Mouse (Mus musculus) bone marrow macrophage, adult 2 months (primary cell): ENCODE measurements around the gene Mphosph10. TPM values are rescaled to one million over a fixed set of nuclear protein-coding genes. Genes with fewer than 3 reads are reported as not detected.

Source experiments
- H3K27ac ChIP-seq: 2 replicates; pipeline ENCODE4 v1.5.1; 2012; ENCODE audit warnings: low read depth, low read length; ENCODE audit not compliant: insufficient read depth
- H3K4me1 ChIP-seq: 2 replicates; pipeline ENCODE4 v1.6.1; 2012; ENCODE audit warnings: low read length; ENCODE audit not compliant: control insufficient read depth, insufficient read depth
- H3K4me3 ChIP-seq: 2 replicates; pipeline ENCODE4 v1.5.1; 2012; ENCODE audit warnings: mild to moderate bottlenecking, low read length, moderate library complexity; ENCODE audit not compliant: insufficient read depth
- CTCF ChIP-seq: IDR thresholded peaks from 2 replicates; pipeline ENCODE4 v1.5.1; 2012; ENCODE audit warnings: low read depth, mild to moderate bottlenecking, low read length, moderate library complexity
- POLR2A ChIP-seq: IDR thresholded peaks from 2 replicates; pipeline ENCODE4 v1.6.1; 2012; ENCODE audit warnings: mild to moderate bottlenecking, low read depth, low read length, borderline replicate concordance
- polyA plus RNA-seq: library from polyadenylated mRNA; stranded (reverse); fragments of >200 nt; gene quantifications from 2 replicates; pipeline ENCODE4 v1.2.4, GENCODE M21; 2012; ENCODE audit not compliant: missing spikeins, insufficient read depth, insufficient read length

Mphosph10 gene
- polyA plus RNA-seq, 1 experiment = 20.0 TPM

DNA sequence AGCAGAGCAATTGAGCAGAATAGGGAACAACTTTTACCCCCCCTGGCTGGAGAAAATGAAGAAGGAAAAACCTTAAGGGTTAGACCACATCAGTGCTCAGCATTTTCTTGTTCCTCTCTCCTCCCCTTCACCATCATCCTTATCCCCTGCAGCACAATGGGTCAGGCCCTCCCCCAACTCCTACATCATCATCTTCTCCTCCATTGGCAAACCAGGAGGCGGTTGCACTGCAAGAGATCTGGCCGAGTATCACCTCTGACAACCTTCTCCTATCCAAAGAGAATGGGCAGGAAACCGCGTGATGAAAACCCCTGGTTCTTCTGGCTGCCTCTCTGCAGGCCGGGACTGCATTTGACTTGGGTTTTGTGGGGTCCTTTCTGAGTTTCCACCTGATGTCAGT is 35.4 kb downstream of the Mphosph10 start:
- 0 out of 2 replicates have a peak, but pooled peaks have one; percentile 9 for TF ChIP-seq CTCF
- TF ChIP-seq POLR2A = no peak
- no peak overlapping the region for H3K4me3 ChIP-seq
- H3K4me1 ChIP-seq = peaks cover 31% of the 10 kb centered on the region
- H3K27ac ChIP-seq = no peak overlapping the region

DNA sequence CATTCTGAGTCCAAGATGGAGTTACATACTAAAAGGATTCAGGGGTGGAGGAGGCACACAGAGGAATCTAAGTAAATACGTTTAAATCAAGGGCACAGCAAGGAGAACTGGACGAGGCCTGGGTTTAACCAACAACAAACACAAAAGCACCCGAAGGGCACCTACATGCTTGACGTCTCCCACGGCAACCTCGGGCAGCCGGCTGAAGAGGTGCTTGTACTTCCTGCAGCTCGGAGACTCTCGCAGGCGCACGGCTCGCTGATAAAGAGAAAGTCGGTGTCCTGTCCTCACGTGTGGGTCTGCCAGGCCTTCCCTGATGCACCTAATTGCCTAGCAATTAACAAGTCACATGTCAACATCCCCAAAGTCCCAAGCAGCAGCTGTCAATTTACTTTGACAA is 37.9 kb downstream of the Mphosph10 start:
- Histone ChIP-seq H3K4me1 (peaks cover 21% of the 10 kb centered on the region), H3K27ac (no peak overlapping the region), H3K4me3 (no peak overlapping the region)
- TF ChIP-seq CTCF = no peak

DNA sequence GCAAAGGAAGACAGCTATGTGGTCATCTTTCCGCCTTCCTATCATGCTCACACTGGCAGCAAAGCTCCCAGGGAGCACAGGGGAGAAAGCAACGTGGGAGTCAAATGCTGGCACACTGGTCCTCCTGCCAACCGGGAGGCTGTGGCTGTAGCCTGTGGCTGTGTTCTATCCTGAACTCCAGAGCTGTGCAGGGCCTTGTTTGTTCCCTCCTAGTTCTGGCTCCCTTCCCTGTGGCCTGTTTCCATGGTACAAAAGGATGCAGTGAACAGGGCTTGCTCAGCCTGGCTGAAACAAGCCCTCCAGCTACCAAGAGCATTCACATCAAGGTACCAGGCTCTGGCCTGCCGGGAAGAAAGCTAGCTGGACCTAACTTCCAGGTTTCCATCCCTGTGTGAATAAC is 41.0 kb downstream of the Mphosph10 start:
- no peak overlapping the region for H3K27ac ChIP-seq
- no peak overlapping the region for H3K4me3 ChIP-seq
- H3K4me1 ChIP-seq = peaks cover 4% of the 10 kb centered on the region; the same call in 1 of the 2 replicates
- TF ChIP-seq CTCF = no peak
- TF ChIP-seq POLR2A = no peak

DNA sequence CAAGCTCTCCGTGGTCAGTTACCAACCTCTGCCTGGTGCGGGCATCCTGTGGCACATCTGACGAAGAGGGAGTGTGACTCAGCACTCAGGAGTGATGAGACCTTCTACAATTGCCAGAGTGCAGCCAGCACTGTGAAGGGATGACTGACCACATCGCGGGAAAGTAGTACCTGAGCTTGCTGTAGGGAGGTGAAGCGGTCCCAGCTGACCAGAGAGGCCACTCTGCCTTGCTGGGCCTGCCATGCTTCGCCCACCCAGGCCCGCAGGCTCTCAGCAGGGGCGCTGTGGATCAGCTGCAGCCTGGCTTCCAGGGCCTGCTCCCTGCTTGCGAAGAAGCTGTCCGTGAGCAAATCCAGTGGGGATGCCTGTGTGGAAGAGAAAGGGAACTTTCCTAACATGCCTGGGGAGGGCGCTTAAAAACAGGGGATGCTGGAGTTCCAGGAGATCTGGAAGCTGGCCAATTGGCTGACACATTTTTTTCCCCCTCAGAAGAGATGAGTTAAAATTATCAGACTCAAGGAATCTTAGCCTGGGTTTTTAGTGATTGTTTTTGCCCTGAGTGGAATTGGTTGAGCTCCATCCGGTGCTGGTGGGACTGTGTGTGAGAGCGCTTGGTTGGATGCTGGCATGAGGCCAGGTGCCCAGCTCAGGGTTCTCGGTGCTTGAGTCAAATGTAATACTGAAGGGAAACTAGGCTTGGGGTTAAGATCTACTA is 42.8 kb downstream of the Mphosph10 start:
- Histone ChIP-seq H3K4me3 (no peak overlapping the region), H3K4me1 (0 out of 2 replicates have a peak, but pooled peaks cover 2% of the 10 kb centered on the region), H3K27ac (no peak overlapping the region)
- TF ChIP-seq POLR2A = no peak
- TF ChIP-seq CTCF = no peak

DNA sequence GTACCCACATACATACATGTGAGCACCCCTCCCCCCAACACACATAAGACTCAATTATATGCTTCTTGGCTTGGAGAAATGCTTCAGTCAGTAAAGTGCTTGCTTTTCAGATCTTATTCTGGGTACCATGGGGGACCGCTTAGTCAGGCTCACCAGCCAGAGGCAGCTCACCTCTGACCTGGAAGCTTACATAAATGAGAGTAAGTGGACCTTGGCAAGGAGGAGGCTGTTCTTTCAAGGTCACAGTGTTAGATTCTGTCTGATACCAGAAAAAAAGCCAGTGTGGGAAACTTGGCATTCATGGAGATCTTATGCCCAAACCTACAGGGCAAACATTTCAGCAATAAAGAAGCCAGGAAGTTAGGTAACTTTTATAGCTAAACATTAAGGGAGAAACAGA is 44.3 kb downstream of the Mphosph10 start:
- TF ChIP-seq POLR2A (no peak), CTCF (no peak)
- Histone ChIP-seq H3K4me1 (0 out of 2 replicates have a peak, but pooled peaks cover 2% of the 10 kb centered on the region), H3K27ac (no peak overlapping the region), H3K4me3 (no peak overlapping the region)

DNA sequence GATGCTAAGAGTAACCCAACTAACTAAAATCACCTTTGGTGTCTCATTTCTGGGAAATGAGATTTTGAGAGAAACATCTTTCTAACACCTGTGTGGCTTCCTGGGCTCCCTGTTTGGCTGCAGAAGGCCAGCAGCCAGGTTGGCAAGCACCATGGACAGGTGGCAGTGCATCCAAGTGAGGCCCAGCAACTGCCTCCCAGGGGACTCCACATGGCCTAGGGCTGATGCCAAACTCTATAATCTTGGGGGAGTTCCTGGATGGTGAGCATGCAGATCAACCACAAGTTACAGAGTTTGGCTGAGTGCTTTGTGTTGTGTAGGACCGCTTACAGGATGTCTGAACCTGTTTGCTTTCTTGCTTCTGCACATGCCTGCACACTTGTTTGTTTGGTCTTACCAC is 59.4 kb downstream of the Mphosph10 start:
- Histone ChIP-seq H3K4me3 (no peak overlapping the region), H3K27ac (no peak overlapping the region), H3K4me1 (peaks cover 17% of the 10 kb centered on the region)
- no peak for TF ChIP-seq POLR2A
- no peak for TF ChIP-seq CTCF

DNA sequence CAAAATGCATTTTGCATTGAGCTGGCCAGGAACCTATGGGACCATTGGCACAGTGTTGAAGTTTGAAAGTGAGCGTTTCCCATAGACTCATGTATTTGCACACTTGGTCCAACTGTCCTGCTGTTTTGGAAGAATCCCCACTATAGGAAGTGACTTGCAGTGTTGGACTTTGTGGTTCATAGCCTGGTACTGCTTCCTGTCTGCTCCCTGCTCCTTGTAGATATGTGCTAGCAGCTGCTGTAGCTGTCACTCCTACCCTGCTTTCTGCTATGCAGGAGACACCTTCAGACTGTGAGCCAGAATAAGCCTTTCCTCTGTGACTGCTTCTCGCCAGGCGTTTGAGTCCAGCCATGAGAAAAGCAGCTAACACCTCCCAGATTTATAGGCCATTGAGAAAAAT is 60.8 kb downstream of the Mphosph10 start:
- Histone ChIP-seq H3K27ac (peak overlapping the region; percentile 35; the same call in 1 of the 2 replicates), H3K4me1 (peaks cover 20% of the 10 kb centered on the region), H3K4me3 (no peak overlapping the region)
- no peak for TF ChIP-seq CTCF
- no peak for TF ChIP-seq POLR2A

DNA sequence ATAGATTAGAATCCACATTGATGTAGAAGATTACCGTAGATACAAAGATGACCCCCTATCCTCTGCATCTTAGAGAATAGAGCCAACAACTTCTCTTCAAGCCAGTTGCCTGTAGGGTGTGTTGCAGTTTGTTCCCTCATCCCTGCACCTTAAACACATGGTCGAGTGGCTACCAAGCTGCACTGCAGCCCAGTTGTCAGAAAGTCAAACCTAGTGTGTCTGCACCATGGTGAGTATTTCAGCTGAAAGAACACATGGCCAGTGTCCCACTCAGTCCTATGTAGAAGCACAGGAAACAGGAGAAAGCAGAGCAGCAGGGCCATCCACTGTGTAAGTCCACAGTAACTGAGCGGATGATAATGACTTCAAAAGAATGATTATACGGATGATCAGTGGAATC is 64.6 kb downstream of the Mphosph10 start:
- Histone ChIP-seq H3K27ac (no peak overlapping the region), H3K4me1 (peaks cover 29% of the 10 kb centered on the region)
- no peak for TF ChIP-seq CTCF
- TF ChIP-seq POLR2A = no peak

DNA sequence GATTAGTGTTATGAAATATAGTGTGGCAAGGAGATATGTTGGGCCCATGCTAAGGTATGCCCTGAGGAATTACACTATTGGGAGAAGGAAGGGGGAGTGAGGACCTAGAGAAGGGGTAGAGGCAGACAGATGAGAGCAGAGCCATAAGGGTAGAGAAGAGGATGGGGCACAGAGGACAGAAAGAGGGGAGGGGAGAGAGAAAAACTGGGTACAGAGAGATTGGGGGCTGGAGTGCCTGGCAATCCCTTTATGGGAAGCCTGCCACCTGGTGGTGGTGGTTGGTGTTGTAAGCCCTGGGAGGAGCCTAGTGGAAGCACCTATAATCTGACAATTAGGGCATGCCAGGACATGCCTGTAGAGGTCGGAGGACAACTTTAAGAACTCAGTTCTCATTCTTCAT is 65.2 kb downstream of the Mphosph10 start:
- TF ChIP-seq CTCF (peak; percentile 80), POLR2A (no peak)
- H3K4me3 ChIP-seq = no peak overlapping the region
- H3K4me1 ChIP-seq = peaks cover 26% of the 10 kb centered on the region
- H3K27ac ChIP-seq = no peak overlapping the region

More for the DNA sequence above, 64.6 kb downstream of the Mphosph10 start:
- no peak overlapping the region for H3K4me3 ChIP-seq

Other genes starting within 250 kb of the Mphosph10 start
- gene Trpm1, start 238.4 kb downstream of the Mphosph10 start, polyA plus RNA-seq = not detected in 2 replicates
- 17.0 and 24.4 TPM in 2 replicates for gene Mtmr10, start 104.6 kb downstream of the Mphosph10 start, polyA plus RNA-seq
- gene Fan1, start 18.2 kb downstream of the Mphosph10 start, polyA plus RNA-seq = 2.3 and 3.7 TPM in 2 replicates
- gene Mcee, start 339 bp upstream of the Mphosph10 start, polyA plus RNA-seq = 69.6 and 95.3 TPM in 2 replicates
- gene Apba2, start 109.4 kb upstream of the Mphosph10 start, polyA plus RNA-seq = not detected in 2 replicates